Mouse (Mus musculus): Measurements from ENCODE around the gene U2surp. TPM values are rescaled to one million over a fixed set of nuclear protein-coding genes. Genes with fewer than 3 reads are reported as not detected.

Gene U2surp
- polyA plus RNA-seq, 1 experiment from 2014 or later, result 166 TPM

- Histone ChIP-seq H3K27ac (replicated peaks; ENCODE audit: low read depth, low read length) (no peak overlapping the region), H3K9me3 (replicated peaks; ENCODE audit: control insufficient read depth, low read length) (no peaks in the 10 kb centered on the region), H3K4me3 (ENCODE audit: low read depth, low read length) (no peak overlapping the region), H3K27me3 (ENCODE audit: control insufficient read depth, insufficient read depth, low read length) (no peaks in the 10 kb centered on the region), H3K4me1 (ENCODE audit: control insufficient read depth, insufficient read depth, low read length) (no peaks in the 10 kb centered on the region), H3K36me3 (replicated peaks; ENCODE audit: control insufficient read depth, insufficient read depth, low read depth, low read length) (no peaks in the 10 kb centered on the region), H3K4me2 (ENCODE audit: low read depth, low read length) (no peak overlapping the region), H3K9ac (replicated peaks; ENCODE audit: low read length) (no peak overlapping the region)
- no peak for DNase-seq (ENCODE audit: low spot score)
- 78% methylated on average over 15 of the region's 15 CpGs for WGBS
- no peak for ATAC-seq (replicated peaks; ENCODE audit: insufficient number of reproducible peaks, low FRiP score, low TSS enrichment, low read depth)
These were observed 30.0 kb upstream of the U2surp start for GRCm38 (mm10) chr9:95541650-95542432.

GRCm38 (mm10) chr9:95541208-95541607 is 29.4 kb upstream of the U2surp start:
- ATAC-seq (replicated peaks; ENCODE audit: insufficient number of reproducible peaks, low FRiP score, low TSS enrichment, low read depth), result no peak
- Histone ChIP-seq H3K4me1 (ENCODE audit: control insufficient read depth, insufficient read depth, low read length) (no peaks in the 10 kb centered on the region), H3K9me3 (replicated peaks; ENCODE audit: control insufficient read depth, low read length) (no peaks in the 10 kb centered on the region), H3K4me3 (ENCODE audit: low read depth, low read length) (no peak overlapping the region), H3K27ac (replicated peaks; ENCODE audit: low read depth, low read length) (no peak overlapping the region), H3K9ac (replicated peaks; ENCODE audit: low read length) (no peak overlapping the region), H3K4me2 (ENCODE audit: low read depth, low read length) (no peak overlapping the region), H3K36me3 (replicated peaks; ENCODE audit: control insufficient read depth, insufficient read depth, low read depth, low read length) (no peaks in the 10 kb centered on the region), H3K27me3 (ENCODE audit: control insufficient read depth, insufficient read depth, low read length) (no peaks in the 10 kb centered on the region)
- no peak for DNase-seq (ENCODE audit: low spot score)

DNA sequence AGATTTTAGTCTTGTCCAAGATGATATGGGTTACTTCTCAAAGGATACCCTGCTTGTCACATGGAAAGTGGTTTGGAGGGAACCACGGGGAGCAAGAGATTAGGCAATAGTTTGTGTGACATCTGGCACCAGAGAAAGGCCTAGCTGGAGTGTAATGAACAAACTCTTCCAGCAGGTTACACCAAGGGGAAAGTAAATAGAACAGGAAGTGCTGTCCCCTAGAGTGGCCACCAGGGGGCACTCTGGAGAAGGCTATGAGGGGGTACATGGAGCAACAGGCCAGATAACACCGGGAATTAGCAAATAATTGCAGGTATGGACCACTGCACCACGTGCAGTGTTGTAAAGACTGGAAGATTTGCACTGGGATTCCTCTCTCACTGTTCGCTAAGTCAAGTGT is 28.7 kb upstream of the U2surp start:
- 49% methylated on average over 4 of the region's 4 CpGs for WGBS

GRCm38 (mm10) chr9:95539176-95539800 is 27.5 kb upstream of the U2surp start:
- Histone ChIP-seq H3K4me1 (ENCODE audit: control insufficient read depth, insufficient read depth, low read length) (no peaks in the 10 kb centered on the region), H3K4me2 (ENCODE audit: low read depth, low read length) (no peak overlapping the region), H3K9ac (replicated peaks; ENCODE audit: low read length) (no peak overlapping the region), H3K4me3 (ENCODE audit: low read depth, low read length) (no peak overlapping the region), H3K9me3 (replicated peaks; ENCODE audit: control insufficient read depth, low read length) (no peaks in the 10 kb centered on the region), H3K27me3 (ENCODE audit: control insufficient read depth, insufficient read depth, low read length) (no peaks in the 10 kb centered on the region), H3K27ac (replicated peaks; ENCODE audit: low read depth, low read length) (no peak overlapping the region), H3K36me3 (replicated peaks; ENCODE audit: control insufficient read depth, insufficient read depth, low read depth, low read length) (no peaks in the 10 kb centered on the region)
- 62% methylated on average over 2 of the region's 2 CpGs for WGBS
- ATAC-seq (replicated peaks; ENCODE audit: insufficient number of reproducible peaks, low FRiP score, low TSS enrichment, low read depth), result no peak
- DNase-seq (ENCODE audit: low spot score), result no peak

More for the DNA sequence above, 28.7 kb upstream of the U2surp start:
- no peak overlapping the region for H3K4me3 ChIP-seq (ENCODE audit: low read depth, low read length)
- peak; percentile 48 for DNase-seq (ENCODE audit: low spot score)
- H3K27me3 ChIP-seq (ENCODE audit: control insufficient read depth, insufficient read depth, low read length), result no peaks in the 10 kb centered on the region
- no peak for ATAC-seq (replicated peaks; ENCODE audit: insufficient number of reproducible peaks, low FRiP score, low TSS enrichment, low read depth)
- H3K9ac ChIP-seq (replicated peaks; ENCODE audit: low read length), result no peak overlapping the region
- no peak overlapping the region for H3K27ac ChIP-seq (replicated peaks; ENCODE audit: low read depth, low read length)
- H3K9me3 ChIP-seq (replicated peaks; ENCODE audit: control insufficient read depth, low read length), result no peaks in the 10 kb centered on the region
- H3K36me3 ChIP-seq (replicated peaks; ENCODE audit: control insufficient read depth, insufficient read depth, low read depth, low read length), result no peaks in the 10 kb centered on the region
- no peaks in the 10 kb centered on the region for H3K4me1 ChIP-seq (ENCODE audit: control insufficient read depth, insufficient read depth, low read length)
- H3K4me2 ChIP-seq (ENCODE audit: low read depth, low read length), result no peak overlapping the region

- Histone ChIP-seq H3K4me1 (ENCODE audit: control insufficient read depth, insufficient read depth, low read length) (no peaks in the 10 kb centered on the region), H3K27ac (replicated peaks; ENCODE audit: low read depth, low read length) (no peak overlapping the region), H3K36me3 (replicated peaks; ENCODE audit: control insufficient read depth, insufficient read depth, low read depth, low read length) (no peaks in the 10 kb centered on the region), H3K9ac (replicated peaks; ENCODE audit: low read length) (no peak overlapping the region), H3K27me3 (ENCODE audit: control insufficient read depth, insufficient read depth, low read length) (no peaks in the 10 kb centered on the region), H3K9me3 (replicated peaks; ENCODE audit: control insufficient read depth, low read length) (no peaks in the 10 kb centered on the region), H3K4me2 (ENCODE audit: low read depth, low read length) (no peak overlapping the region), H3K4me3 (ENCODE audit: low read depth, low read length) (no peak overlapping the region)
- ATAC-seq (replicated peaks; ENCODE audit: insufficient number of reproducible peaks, low FRiP score, low TSS enrichment, low read depth), result no peak
- 48% methylated on average over 6 of the region's 6 CpGs for WGBS
- peak; percentile 51 for DNase-seq (ENCODE audit: low spot score)
These were observed 22.0 kb upstream of the U2surp start for GRCm38 (mm10) chr9:95533817-95534216.

DNA sequence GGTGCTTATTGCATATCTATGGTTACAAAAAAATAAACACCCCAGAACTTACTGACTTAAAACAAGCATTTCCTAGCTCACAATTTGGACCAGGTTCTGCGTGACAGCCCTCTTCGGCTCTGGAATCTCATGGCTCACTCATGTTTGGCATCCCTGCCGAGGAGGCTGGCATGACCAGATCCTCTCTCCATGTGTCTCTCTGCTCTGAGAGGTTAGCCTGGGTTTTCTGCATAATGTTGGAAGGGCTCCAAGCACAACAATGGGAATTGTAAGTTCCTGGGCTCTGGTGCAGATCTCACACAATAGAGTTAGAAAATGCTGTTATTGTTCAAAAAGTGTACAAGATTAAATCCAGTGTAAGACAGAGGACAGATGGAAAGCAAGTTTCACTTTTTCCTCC is 19.3 kb upstream of the U2surp start:
- H3K4me2 ChIP-seq (ENCODE audit: low read depth, low read length), result no peak overlapping the region
- no peak overlapping the region for H3K27ac ChIP-seq (replicated peaks; ENCODE audit: low read depth, low read length)
- H3K9ac ChIP-seq (replicated peaks; ENCODE audit: low read length), result no peak overlapping the region
- WGBS, result 78% methylated on average over 3 of the region's 3 CpGs
- DNase-seq (ENCODE audit: low spot score) (no peak), ATAC-seq (replicated peaks; ENCODE audit: insufficient number of reproducible peaks, low FRiP score, low TSS enrichment, low read depth) (no peak)
- H3K36me3 ChIP-seq (replicated peaks; ENCODE audit: control insufficient read depth, insufficient read depth, low read depth, low read length), result no peaks in the 10 kb centered on the region
- no peaks in the 10 kb centered on the region for H3K27me3 ChIP-seq (ENCODE audit: control insufficient read depth, insufficient read depth, low read length)
- H3K9me3 ChIP-seq (replicated peaks; ENCODE audit: control insufficient read depth, low read length), result no peaks in the 10 kb centered on the region
- no peaks in the 10 kb centered on the region for H3K4me1 ChIP-seq (ENCODE audit: control insufficient read depth, insufficient read depth, low read length)
- no peak overlapping the region for H3K4me3 ChIP-seq (ENCODE audit: low read depth, low read length)

- 55% methylated on average over 2 of the region's 2 CpGs for WGBS
- no peak overlapping the region for H3K4me2 ChIP-seq (ENCODE audit: low read depth, low read length)
These were observed 15.9 kb upstream of the U2surp start for GRCm38 (mm10) chr9:95527676-95528075.

DNA sequence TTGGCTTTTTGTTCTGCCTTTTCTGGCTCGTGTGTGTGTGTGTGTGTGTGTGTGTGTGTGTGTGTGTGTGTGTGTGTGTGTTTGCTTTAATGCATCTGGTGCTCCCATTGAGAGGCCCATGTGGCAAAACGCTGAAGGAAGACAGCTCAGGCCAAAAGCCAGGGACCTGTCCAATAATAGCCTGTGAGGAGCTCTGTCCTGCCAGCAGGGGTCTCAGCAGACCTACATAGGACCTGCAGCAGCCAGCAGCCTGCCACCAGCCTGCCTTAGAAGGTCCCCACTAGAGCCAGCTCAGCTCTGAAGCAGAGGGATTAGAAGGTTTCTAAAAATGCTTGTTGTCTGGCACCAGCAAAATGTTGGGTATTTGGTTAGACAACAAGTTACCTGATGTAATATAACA is 14.2 kb upstream of the U2surp start:
- Histone ChIP-seq H3K9me3 (replicated peaks; ENCODE audit: control insufficient read depth, low read length) (no peaks in the 10 kb centered on the region), H3K4me3 (ENCODE audit: low read depth, low read length) (no peak overlapping the region), H3K4me1 (ENCODE audit: control insufficient read depth, insufficient read depth, low read length) (no peaks in the 10 kb centered on the region), H3K9ac (replicated peaks; ENCODE audit: low read length) (no peak overlapping the region), H3K36me3 (replicated peaks; ENCODE audit: control insufficient read depth, insufficient read depth, low read depth, low read length) (no peaks in the 10 kb centered on the region), H3K27me3 (ENCODE audit: control insufficient read depth, insufficient read depth, low read length) (no peaks in the 10 kb centered on the region), H3K4me2 (ENCODE audit: low read depth, low read length) (no peak overlapping the region), H3K27ac (replicated peaks; ENCODE audit: low read depth, low read length) (no peak overlapping the region)
- ATAC-seq (replicated peaks; ENCODE audit: insufficient number of reproducible peaks, low FRiP score, low TSS enrichment, low read depth), result no peak
- 36% methylated on average over 2 of the region's 2 CpGs for WGBS
- DNase-seq (ENCODE audit: low spot score), result peak; percentile 34

More at GRCm38 (mm10) chr9:95527676-95528075, 15.9 kb upstream of the U2surp start:
- H3K36me3 ChIP-seq (replicated peaks; ENCODE audit: control insufficient read depth, insufficient read depth, low read depth, low read length), result no peaks in the 10 kb centered on the region
- H3K4me1 ChIP-seq (ENCODE audit: control insufficient read depth, insufficient read depth, low read length), result no peaks in the 10 kb centered on the region
- no peak overlapping the region for H3K4me3 ChIP-seq (ENCODE audit: low read depth, low read length)
- DNase-seq (ENCODE audit: low spot score) (no peak), ATAC-seq (replicated peaks; ENCODE audit: insufficient number of reproducible peaks, low FRiP score, low TSS enrichment, low read depth) (no peak)
- H3K27me3 ChIP-seq (ENCODE audit: control insufficient read depth, insufficient read depth, low read length), result no peaks in the 10 kb centered on the region
- no peaks in the 10 kb centered on the region for H3K9me3 ChIP-seq (replicated peaks; ENCODE audit: control insufficient read depth, low read length)
- no peak overlapping the region for H3K27ac ChIP-seq (replicated peaks; ENCODE audit: low read depth, low read length)
- no peak overlapping the region for H3K9ac ChIP-seq (replicated peaks; ENCODE audit: low read length)
